Mouse (Mus musculus) stomach, postnatal 0 days (tissue): ENCODE results near the gene Sctr. TPM values are rescaled to one million over a fixed set of nuclear protein-coding genes. Genes with fewer than 3 reads are reported as not detected.

Experiments used
- ATAC-seq: fragments of 200-750 bp; cut with Nextera tagmentation; 2 replicates; pipeline ENCODE4 v1.8.0; 2017; ENCODE audit not compliant: low FRiP score, low TSS enrichment
- DNase-seq: peaks from one replicate; pipeline ENCODE4 v3.0.0-alpha.2; 2016; ENCODE audit warnings: low spot score
- H3K27ac ChIP-seq: fragments of 300-500 bp; sonication (generic); replicated peaks from 2 replicates; pipeline ENCODE4 v1.5.1; 2014; ENCODE audit warnings: mild to moderate bottlenecking, control low read depth
- H3K27me3 ChIP-seq: fragments of 300-500 bp; sonication (generic); 2 replicates; pipeline ENCODE4 v1.6.1; 2014; ENCODE audit warnings: low read length; ENCODE audit not compliant: control insufficient read depth, insufficient read depth
- H3K36me3 ChIP-seq: fragments of 300-500 bp; sonication (generic); 2 replicates; pipeline ENCODE4 v1.6.1; 2014; ENCODE audit warnings: low read length, mixed read lengths; ENCODE audit not compliant: control insufficient read depth, insufficient read depth
- H3K4me1 ChIP-seq: fragments of 300-500 bp; sonication (generic); replicated peaks from 2 replicates; pipeline ENCODE4 v1.6.1; 2014; ENCODE audit warnings: antibody characterized with exemption; ENCODE audit not compliant: control insufficient read depth, insufficient read depth
- H3K4me2 ChIP-seq: fragments of 300-500 bp; sonication (generic); replicated peaks from 2 replicates; pipeline ENCODE4 v1.6.1; 2014; ENCODE audit warnings: low read depth, mild to moderate bottlenecking, control low read depth, moderate library complexity
- H3K4me3 ChIP-seq: fragments of 300-500 bp; sonication (generic); 2 replicates; pipeline ENCODE4 v1.5.1; 2014; ENCODE audit warnings: low read depth, low read length, control low read depth
- H3K9ac ChIP-seq: fragments of 300-500 bp; sonication (generic); 2 replicates; pipeline ENCODE4 v1.6.1; 2014; ENCODE audit warnings: mild to moderate bottlenecking, low read length, control low read depth, mixed read lengths
- H3K9me3 ChIP-seq: fragments of 300-500 bp; sonication (generic); 2 replicates; pipeline ENCODE4 v1.6.1; 2016; ENCODE audit warnings: low read length; ENCODE audit not compliant: control insufficient read depth
- CTCF ChIP-seq: IDR thresholded peaks from 2 replicates; pipeline ENCODE4 v1.5.1; 2016; ENCODE audit warnings: antibody characterized with exemption, low read depth, mild to moderate bottlenecking, moderate library complexity
- EP300 ChIP-seq: optimal IDR thresholded peaks from 2 replicates; pipeline ENCODE3; 2016; ENCODE audit warnings: antibody characterized with exemption
- WGBS: fragments of 180-500 bp; shearing (Covaris S2); extraction: QIAGEN DNeasy Blood & Tissue Kit; methylation state at CpG from one replicate; pipeline ENCODE4 v1.1.7; 2014; 5-methylcytosine and 5-hydroxymethylcytosine counted together
- polyA plus RNA-seq: library from polyadenylated mRNA; unstranded; fragments of >200 nt; fragmentation: Nextera tagmentation; extraction: Ambion mirVana; gene quantifications from 2 replicates; pipeline ENCODE4 v1.2.1, GENCODE M21; 2015

Sctr gene
- polyA plus RNA-seq, 1 experiment from 2014 or later, result 3.0 TPM

DNA sequence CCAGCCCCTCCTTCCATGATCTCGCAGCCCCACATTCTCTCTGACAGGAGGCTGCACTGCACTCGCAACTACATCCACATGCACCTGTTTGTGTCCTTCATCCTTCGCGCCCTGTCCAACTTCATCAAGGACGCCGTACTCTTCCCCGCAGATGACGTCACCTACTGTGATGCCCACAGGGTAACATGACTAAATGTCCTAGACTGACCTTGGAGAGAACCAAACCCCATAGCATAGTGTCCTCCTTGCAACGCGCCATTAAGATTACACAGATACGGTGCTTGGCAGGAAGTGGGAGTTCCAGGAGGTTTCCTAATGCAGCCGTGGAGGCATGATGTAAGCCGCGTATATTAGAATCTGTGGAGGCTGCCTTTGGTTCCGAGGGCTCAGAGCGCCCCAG is 37.9 kb downstream of the Sctr start:
- H3K9ac ChIP-seq, result no peak overlapping the region
- H3K9me3 ChIP-seq, result no peaks in the 10 kb centered on the region
- WGBS, result 77% methylated on average over 16 of the region's 16 CpGs
- no peaks in the 10 kb centered on the region for H3K27me3 ChIP-seq
- H3K4me2 ChIP-seq, result no peak overlapping the region
- H3K4me3 ChIP-seq, result no peak overlapping the region
- DNase-seq (no peak), ATAC-seq (peak; percentile 24; the same call in 1 of the 2 replicates)
- H3K27ac ChIP-seq, result no peak overlapping the region
- TF ChIP-seq EP300 (no peak), CTCF (no peak)
- H3K36me3 ChIP-seq, result no peaks in the 10 kb centered on the region
- no peaks in the 10 kb centered on the region for H3K4me1 ChIP-seq

DNA sequence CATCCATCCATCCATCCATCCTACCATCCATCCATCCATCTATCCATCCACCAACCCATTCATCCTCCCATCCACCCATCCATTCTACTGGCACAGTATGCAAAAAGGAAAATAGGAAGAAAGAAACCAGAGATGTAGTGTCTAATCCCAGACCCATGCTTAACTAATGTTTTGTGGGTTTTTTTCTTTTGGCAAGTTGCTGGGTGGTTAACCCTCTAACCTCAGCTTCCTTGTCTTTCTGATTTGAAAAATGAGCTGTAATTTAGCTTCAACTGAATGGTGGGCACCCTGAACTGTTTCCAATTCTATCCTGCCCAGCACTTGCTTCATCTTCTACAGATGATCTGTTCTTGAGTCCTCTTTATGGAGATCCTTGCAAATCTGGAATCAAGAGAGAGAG is 40.6 kb downstream of the Sctr start:
- ATAC-seq, result no peak
- TF ChIP-seq CTCF (no peak), EP300 (no peak)

DNA sequence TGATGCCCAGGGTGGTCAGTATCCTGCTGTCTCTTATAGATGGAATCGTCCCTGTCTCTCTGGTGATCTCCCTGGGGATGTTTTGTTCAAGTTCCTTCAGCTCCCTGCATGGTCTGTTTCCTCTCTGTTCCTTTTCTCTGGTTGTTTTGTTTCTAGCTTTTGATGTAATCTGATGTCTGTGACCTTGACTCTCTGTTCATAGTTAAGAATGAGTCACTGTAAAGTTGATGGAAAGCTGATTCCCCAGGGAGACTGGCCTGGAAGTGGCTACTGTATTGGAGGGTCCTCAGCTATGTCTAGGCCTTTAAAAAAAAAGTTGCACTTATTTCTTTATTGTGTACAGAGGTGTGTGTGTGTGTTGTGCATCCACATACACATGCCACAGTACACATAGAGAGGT is 44.4 kb downstream of the Sctr start:
- H3K36me3 ChIP-seq, result no peaks in the 10 kb centered on the region
- no peaks in the 10 kb centered on the region for H3K9me3 ChIP-seq
- DNase-seq (no peak), ATAC-seq (no peak)
- no peaks in the 10 kb centered on the region for H3K4me1 ChIP-seq
- no peak for TF ChIP-seq EP300
- no peak for TF ChIP-seq CTCF
- H3K4me3 ChIP-seq, result no peak overlapping the region
- 50% methylated on average over 1 of the region's 1 CpGs for WGBS
- H3K27me3 ChIP-seq, result no peaks in the 10 kb centered on the region
- no peak overlapping the region for H3K9ac ChIP-seq
- H3K4me2 ChIP-seq, result no peak overlapping the region
- H3K27ac ChIP-seq, result no peak overlapping the region

More for the DNA sequence above, 40.6 kb downstream of the Sctr start:
- H3K27ac ChIP-seq, result no peak overlapping the region
- H3K9ac ChIP-seq, result no peak overlapping the region
- no peaks in the 10 kb centered on the region for H3K36me3 ChIP-seq
- H3K4me2 ChIP-seq, result no peak overlapping the region
- H3K4me3 ChIP-seq, result no peak overlapping the region
- no peaks in the 10 kb centered on the region for H3K27me3 ChIP-seq
- DNase-seq, result no peak
- H3K4me1 ChIP-seq, result no peaks in the 10 kb centered on the region
- no peaks in the 10 kb centered on the region for H3K9me3 ChIP-seq

DNA sequence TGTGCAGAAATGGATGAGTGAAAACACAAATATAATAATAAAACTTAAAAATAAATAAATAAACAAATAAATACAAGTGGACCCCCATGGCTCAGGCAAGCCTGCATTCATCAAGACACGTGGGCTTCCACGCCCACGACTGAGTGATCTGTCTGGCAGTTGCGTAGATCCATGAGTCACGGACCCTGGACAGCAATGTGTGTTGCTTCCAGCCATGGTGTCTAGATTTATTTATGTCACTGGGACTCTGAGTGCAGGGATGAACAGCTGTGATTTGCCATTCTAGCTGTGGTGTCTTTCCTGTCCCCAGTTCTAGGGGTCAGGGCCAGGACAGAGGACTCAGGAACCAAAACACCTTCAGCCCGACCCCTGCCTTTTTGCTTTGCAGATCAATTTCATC is 48.3 kb downstream of the Sctr start:
- Histone ChIP-seq H3K27me3 (no peaks in the 10 kb centered on the region), H3K27ac (no peak overlapping the region), H3K4me2 (no peak overlapping the region), H3K4me1 (no peaks in the 10 kb centered on the region), H3K4me3 (no peak overlapping the region), H3K36me3 (no peaks in the 10 kb centered on the region), H3K9ac (no peak overlapping the region), H3K9me3 (no peaks in the 10 kb centered on the region)
- WGBS, result 75% methylated on average over 6 of the region's 6 CpGs
- TF ChIP-seq CTCF (no peak), EP300 (no peak)
- DNase-seq (no peak), ATAC-seq (no peak)

DNA sequence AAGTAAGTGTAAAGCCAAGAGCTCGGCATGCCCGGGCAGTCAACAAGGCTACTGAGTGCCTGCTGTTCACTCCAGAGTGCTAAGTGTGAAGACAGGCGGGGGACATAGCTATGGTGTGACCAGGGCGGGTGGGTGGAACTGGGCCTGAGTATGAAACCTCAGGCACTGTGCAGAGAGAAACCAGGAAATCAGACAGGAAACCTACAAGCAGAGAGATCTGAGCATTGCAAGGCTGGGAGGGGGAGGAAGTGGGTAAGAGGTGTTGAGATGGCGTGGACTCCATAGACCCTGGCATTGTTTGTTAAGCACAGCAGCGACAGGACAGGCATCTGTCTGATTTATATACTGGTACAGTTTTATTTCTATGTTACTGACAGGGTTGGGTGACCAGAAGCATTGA is 48.8 kb downstream of the Sctr start:
- H3K27ac ChIP-seq, result no peak overlapping the region
- no peak for TF ChIP-seq CTCF
- no peak for TF ChIP-seq EP300
- no peak overlapping the region for H3K4me3 ChIP-seq
- no peaks in the 10 kb centered on the region for H3K4me1 ChIP-seq
- H3K9ac ChIP-seq, result no peak overlapping the region
- no peak for DNase-seq
- H3K27me3 ChIP-seq, result no peaks in the 10 kb centered on the region
- no peaks in the 10 kb centered on the region for H3K9me3 ChIP-seq
- WGBS, result 63% methylated on average over 6 of the region's 6 CpGs
- no peaks in the 10 kb centered on the region for H3K36me3 ChIP-seq
- ATAC-seq, result 0 out of 2 replicates have a peak, but pooled peaks have one; percentile 41
- no peak overlapping the region for H3K4me2 ChIP-seq

DNA sequence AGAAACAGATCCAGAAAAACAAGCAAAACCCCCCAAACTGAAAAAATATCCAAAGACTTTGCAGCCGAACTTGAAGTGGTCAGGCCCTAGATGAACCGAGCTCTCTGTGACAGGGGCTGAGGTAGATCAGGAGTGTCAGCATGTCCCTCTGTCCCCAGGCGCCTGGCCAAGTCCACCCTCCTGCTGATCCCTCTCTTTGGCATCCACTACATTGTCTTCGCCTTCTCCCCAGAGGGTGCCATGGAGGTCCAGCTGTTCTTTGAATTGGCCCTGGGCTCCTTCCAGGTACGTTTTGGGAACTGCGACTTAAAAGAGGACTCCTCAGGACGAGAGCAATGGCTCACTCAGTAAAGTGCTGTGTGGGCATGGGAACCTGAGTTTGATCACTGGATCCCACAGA is 49.5 kb downstream of the Sctr start:
- TF ChIP-seq EP300, result no peak
- no peak for TF ChIP-seq CTCF
- 72% methylated on average over 7 of the region's 7 CpGs for WGBS
- H3K9me3 ChIP-seq, result no peaks in the 10 kb centered on the region
- H3K4me2 ChIP-seq, result no peak overlapping the region
- H3K27ac ChIP-seq, result no peak overlapping the region
- H3K27me3 ChIP-seq, result no peaks in the 10 kb centered on the region
- no peak for DNase-seq
- ATAC-seq, result no peak
- no peaks in the 10 kb centered on the region for H3K36me3 ChIP-seq
- no peaks in the 10 kb centered on the region for H3K4me1 ChIP-seq
- H3K9ac ChIP-seq, result no peak overlapping the region
- H3K4me3 ChIP-seq, result no peak overlapping the region
